Mouse (Mus musculus) ovary, postnatal 14 days (tissue): ENCODE data around the gene Iqck.

Experiments
- DNase-seq: peaks from one replicate; pipeline ENCODE4 v3.0.0; 2022; ENCODE audit warnings: low spot score

The Iqck gene

DNA sequence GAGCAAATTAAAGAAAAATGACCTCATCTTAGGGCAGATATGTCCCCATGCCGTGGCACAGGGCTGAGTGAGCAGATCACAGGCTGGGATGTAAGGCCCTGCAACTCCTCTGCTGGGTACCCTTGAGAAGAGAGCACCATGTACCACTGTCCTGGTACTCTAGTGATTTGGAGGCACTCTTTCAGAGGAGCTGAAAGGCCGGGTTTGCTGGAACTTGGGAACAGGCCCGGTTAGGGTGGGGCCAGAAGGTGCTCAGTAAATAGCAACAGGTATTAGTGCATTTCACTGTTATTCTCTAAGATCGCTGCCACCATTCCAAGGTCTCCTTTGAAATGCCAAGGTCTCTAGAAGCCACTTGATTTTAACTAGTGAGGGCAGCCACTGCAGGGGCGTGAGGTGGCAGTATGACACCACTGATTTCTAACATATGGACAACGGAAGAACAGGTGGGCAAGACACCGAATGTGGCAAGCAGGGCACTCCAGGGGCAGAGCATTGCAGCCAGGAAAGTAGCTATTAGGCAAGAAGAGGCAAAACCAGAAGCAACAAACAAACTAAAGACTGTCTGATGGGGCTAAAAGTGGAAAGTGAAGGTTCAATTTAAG, 59.1 kb downstream of the Iqck start:
- DNase-seq: no peak

DNA sequence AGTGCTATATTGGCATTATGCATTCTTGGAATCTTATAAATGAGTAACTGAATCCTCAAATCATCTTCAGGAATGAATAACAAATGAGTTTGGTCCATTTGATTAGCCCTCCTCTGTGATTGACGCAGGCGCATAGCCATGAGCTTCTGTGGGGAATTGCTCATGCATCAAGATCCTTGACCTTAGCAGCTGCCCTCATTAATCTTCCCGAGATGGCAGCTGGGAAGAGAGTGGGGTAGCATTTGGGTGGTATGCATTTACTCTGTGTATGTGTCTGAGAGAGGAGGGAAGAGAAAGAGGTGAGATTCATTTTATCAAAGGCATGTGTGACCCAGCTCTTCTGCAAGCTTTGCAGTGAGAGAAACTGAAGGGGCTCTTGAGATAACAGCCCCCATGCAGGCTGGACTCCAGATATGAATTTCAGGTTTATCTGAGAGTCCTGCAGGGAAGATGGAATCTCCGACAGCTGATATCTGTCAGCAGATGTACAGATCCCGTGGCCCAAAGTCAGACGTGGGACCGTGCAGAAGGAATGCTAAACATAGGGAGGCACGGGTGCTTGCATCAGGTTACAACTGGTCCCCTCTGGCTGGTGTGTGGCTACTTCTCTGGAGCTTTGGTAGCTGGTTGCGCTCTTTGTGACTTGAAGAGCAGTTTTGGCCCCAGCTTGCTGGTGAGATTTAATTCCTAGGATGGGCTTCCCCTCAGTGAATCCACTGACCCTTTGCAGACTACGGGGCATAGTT, 63.9 kb downstream of the Iqck start:
- DNase-seq: no peak

DNA sequence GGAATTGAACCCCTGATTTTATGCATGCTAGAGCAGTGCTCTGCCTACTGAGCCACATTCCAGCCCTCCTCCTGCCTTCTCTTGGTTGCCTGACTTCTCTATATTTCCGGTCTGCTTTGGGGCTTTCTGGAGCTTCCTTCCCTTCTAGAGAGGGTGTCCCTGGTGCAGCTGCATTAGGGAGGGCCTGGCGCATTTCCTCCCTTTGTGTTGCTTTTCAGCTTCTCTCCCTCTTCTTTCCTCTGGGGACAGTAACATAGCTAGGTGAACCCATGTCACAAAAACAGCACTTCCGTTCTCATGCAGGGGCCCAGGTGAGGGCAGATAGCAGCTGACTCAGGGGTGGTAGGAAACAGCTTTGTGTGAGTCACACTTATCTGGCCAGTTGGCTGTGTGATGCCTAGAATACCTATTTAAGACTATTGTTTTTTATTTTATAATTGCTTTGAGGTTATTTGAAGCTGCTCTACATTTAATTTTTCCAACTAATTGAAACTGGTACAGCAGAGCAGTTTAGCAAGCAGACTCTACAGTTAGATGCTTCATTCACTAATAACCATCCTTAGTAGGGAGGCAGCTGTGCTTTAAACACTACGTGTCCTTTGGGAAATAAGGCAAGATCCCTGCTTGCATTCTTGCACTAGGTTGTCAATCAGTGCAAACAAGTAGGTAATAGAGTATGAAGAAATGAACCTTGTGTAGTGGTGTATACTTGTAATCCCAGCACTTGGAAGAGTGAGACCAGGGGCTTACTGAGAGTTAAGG, 67.1 kb downstream of the Iqck start:
- DNase-seq: no peak

DNA sequence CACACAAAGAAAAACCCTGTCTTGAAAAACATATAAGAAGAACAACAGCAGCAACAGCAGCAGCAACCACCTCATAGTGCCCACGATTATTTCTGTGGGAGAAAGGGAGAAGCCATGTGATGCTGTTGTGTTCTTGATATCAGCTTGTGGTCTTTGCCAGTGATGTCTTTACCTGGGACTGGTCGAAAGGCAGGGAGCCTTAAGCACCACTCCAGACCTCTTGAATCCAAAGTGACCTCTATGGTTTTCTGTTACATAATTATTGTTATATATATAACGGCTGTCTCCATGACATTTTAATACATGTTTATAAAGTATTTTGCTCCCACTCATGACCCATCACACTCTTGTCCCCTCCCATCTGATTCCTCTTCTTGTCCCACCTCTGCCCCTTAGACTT, 70.0 kb downstream of the Iqck start:
- DNase-seq: no peak

DNA sequence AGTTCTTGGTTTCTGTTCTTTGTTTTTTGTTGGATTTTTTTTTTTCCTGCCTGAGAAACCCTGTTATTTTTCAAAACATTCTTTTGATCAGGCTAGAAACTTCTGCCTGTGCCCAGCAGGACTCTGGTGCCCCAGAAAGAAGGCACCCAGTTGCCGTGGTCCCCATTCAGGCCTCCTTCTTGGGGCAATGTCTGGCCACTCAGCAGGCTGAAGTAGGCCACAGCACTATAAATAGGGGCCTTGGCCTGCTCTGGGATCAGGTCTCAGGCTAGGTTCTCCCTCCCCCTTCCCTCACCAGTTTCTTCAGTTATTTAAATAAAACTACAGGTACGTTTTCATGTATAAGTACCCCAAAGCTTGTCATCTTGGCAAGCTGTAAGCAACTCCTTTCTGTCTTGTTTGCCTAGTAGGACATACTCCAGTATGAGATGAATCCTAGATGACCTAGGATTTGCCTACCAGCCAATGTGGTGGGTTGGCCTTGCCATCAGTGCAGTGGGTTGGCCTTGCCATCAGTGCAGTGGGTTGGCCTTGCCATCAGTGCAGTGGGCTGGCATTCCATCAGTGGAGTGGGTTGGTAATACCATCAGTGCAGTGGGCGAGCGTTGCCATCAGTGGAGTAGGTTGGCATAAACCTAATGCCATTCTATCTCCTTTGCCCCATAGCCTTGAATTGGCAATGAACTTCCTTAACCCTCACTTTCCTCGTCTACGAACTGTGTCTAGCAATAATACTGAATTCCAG, 71.1 kb downstream of the Iqck start:
- DNase-seq: no peak

DNA sequence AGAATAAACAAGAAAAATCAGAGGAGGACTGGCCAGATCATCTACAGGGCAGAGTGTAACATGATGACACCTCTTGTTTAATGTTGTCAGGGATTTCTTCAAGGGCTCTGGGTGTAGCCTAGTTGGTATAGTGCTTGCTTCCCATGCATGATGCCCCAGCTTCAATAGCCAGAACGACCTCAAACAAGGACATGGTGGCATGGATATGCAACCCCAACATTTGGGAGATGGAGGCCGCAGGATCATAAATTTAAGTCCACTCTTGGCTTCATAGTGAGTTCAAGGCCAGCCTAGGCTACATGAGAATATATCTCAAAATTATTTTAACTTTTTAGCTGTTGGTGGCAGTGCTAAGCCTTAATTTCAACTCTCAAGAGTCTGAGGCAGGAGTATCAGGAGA, 71.7 kb downstream of the Iqck start:
- DNase-seq: no peak

DNA sequence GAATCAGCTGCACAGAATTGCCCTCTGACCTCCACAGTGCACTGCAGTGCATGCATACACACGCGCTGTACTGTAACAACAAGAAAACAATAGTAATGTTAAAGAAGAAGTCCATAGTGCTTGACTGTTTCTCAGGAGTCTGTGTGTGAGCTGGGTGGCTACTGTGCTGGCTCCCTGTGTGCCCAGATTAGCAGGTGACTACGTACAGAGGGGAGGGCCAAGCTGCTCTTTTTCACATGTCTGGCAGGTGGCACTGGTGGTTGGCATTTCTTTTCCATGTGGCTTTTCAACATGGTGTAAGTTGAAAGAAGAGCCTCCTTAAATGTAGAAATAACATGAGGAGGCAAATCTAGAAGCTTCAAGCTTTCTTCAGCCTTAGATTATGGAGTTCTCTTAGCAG, 72.8 kb downstream of the Iqck start:
- DNase-seq: no peak

DNA sequence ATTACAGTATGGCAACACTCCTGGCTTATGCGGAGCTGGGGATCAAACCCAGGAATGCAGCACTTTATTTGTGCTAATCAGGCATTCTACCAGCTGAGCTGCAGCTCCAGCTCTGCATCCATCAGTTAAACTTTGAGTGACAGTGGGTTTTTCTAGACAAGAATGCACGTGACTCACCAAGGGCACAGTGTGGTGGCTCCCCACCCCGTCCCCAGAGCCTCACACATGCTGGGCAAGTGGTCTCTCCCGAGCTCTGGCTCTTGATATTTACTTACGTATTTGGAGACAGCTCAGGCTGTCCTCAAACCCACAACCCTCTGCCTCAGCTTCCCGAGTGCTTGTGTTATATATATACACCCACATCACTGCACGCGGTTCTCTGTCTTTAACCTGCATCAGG, 73.4 kb downstream of the Iqck start:
- no peak for DNase-seq

DNA sequence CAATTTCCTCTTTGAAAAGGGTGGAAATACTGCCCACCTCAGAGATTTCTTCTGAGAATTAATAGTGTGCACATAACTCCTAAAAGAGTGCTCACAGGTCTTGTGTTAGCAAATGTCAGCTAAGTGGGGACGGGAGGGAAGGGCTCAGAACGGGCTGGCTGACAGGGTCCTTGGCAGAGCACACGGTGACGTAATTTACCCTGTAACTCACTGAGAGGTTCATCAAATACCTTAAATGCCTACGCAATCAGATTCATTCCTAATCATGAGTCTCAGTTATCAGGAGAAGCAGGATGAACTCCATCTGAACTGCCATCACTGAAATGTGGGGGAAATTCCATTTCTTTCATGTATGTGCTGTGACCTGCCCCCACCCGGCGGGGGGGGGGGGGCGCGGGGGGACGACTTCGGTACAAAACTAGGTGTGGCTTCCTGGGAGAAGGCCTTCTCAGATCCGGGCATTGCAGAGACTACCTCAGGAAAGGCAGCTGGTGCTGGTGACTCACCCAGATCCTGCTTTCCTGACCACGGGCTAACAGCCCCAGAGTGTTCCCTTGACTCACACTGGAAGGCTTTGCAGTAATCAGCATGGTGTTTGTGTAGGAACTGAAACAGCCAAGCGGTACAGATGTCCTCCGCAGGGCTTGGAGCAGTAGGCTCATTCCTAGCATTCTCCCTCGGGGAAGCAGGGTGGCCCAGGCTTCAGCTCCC, 74.2 kb downstream of the Iqck start:
- no peak for DNase-seq

DNA sequence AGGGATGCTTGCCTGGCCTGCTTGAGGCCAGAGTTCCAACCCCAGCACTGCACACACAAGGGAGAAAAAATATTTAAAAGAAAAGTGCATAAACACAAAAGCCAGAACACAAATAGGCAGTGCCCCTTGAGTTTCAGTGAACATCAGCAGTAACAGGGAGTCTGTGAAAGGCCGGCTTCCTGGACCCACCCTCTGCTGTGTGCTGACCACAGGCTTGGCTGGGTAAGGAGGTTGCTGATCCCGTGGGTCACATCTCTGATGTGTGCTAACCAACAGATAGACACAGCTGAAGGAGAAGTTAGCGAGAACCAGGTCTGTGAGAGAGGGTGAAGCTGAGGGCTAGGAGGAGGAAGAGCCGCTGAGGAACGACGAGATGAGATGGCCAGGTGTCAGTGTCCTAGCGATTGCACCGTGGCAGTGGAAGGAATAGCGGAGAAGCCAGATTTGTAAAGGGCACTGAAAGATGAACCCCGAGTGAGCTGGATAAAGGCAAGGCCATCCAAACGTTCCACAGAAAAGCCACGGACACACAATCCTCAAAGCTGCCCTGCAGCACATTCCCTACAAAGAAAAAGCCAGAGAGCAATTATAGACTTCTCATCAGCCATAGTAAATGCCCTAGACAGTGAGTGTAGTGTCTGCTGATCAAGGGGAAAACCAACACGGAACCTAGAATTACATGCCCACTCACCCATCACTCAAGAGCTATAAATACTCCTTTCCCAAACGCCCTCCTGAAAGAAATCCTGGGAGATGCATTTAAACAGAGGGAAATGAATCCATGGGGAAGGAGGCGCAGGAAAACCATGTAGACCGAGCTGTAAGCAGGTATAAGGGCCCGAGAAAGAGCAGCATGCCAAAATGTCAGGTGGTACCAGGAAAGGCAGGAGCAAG, 76.2 kb downstream of the Iqck start:
- no peak for DNase-seq

DNA sequence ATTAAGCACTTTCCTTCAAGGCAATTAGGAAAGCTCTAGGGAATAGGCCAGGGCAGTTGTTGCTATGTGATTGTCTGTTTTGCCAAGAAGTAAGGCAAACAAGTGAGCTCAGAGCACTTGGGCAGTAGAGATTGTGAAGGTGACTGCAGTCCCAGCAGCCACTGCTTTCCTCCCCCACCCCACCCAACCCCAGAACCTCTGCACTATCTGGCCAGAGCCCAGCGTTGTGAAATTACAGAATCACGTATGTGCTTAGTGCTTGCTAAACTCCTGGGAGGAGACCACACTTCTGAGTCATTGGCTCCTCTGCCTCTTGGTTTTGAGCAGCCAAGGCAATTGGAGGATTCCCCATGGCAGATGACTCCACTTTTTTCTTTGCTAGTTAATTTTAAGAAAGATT, 79.8 kb downstream of the Iqck start:
- DNase-seq: no peak

DNA sequence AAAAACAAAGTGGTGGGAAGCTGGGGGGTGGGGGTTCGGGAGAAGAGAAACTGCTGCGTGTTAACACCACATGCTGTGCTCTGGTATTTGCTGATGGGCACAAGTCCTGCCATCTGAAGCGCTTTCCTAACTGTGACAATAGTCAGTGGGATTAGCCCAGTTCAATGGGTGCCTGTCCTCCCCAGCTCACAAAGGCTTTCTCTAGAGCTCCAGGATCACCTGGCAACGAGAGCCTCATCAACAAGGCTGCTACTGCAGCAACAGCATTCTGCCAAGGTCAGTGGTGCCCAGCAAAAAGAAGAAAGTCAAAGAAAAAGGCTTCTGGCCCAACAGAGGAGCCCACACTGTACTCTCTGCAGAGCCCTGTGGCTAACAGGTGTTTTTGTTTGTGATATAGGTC, 81.3 kb downstream of the Iqck start:
- no peak for DNase-seq

DNA sequence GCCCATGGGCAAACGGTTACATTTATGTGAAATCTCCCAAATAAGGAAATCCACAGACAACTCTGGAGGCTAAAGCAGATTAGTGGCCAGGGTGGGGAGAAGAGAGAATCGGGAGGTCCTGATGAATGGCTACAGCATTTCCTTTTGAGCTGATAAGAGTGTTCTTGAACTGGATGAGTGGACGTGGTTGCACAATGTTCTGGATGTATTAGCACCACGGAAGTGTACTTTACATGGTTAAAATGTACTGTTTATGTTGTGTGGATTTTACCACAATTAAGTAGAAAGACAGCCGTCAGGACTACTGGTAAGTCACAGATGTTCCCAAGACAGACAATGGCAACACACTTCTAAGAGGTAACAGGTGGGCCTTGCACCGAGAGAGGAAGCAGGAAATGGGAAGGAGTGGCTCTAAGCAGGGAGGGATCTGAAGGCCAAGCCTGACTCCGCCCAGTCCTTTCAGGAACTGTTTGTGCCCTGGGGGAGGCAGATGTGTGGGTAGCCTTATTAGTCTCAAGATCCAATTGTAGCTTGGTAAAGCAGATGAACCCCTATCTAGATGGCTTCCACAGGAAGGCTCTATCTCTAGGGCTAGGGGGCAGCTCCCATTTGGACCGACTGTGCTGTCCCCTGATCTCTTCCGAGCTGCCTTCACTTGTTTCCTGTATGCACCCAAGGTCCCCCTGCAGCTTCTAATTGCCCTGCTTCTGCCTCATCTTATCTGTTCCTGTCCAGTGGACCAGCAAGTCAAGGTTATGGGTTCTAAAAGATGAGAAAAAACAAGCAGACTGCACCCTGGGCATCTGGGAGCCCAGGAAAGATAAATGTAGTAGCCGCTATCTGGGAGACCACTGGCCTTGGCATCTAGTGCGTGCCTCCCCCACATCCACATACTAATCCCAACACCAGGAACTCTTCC, 82.2 kb downstream of the Iqck start:
- DNase-seq: no peak

DNA sequence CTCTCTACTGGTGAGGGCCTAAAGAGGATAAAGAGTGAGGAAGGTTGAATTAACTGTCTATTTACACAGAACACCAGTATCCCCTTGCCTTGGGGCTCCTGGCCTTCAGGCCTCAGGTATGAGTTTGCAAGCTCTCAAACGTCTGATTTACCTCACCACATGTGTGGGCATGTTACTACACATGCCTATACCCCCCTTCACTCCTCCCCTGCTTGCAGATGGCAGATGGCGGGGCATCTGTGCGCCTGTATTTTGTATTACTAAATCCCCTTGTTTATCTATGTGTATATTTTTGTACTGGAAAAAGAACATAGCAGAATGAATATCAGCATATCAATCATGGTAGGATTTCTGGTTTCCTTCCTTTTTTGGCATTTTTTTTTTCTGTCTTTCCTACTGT, 86.7 kb downstream of the Iqck start:
- no peak for DNase-seq

DNA sequence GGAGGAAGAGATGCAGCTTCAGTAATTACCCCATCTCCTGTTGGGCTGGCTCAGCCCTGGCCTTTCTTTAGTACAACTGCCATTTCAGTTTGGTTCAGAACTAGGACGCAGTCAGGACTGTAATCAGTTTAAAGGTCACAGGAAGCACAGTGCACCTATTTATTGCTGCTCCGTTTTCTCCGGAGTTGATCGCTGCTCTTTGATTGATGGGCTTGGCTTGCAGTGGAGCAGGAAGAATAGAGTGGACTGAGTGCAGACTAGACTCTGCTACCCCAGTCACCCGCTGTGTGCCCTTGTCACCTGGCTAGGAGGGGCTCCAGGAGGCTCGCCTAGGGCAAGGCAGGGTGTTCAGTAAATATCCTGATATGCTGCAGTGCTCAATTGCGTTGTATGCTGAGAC, 87.6 kb downstream of the Iqck start:
- DNase-seq: no peak

DNA sequence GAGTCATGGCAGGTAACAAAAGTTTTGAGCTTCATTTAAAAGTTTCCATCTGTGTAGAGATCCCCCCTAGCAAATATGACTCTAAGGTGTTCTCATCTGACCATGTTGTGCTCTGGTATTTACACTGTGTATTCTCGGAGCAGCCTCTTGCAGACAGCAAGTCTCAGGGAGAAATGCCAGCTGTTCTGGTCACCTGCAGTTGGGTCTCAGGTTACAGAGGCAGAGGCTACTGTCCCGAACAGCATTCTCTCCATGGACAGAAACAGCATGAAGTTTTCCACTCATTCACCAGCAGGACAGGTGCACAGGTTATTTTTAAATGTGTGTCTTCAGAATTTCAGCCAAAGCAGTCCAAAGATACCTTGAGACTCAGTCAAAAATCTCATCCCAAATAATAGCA, 89.3 kb downstream of the Iqck start:
- no peak for DNase-seq

DNA sequence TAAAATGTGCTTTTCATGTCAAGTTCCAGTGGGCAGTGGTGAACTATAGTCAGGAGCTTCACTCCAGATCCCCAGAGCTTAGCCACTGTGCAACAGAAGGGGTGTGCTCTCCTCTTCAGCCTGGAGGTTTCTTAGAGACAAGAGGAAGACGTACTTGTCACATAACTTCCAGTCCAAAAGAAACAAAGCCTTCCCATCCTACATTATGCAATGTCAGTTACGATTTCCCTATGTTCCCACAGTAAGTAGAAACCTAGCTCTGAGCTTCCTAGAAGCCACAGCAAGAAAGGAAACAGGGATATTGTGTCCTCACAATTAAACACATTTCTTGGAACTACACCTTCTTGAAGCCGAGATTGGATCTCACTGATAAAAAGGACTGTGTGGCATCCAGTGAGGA, 91.7 kb downstream of the Iqck start:
- no peak for DNase-seq

DNA sequence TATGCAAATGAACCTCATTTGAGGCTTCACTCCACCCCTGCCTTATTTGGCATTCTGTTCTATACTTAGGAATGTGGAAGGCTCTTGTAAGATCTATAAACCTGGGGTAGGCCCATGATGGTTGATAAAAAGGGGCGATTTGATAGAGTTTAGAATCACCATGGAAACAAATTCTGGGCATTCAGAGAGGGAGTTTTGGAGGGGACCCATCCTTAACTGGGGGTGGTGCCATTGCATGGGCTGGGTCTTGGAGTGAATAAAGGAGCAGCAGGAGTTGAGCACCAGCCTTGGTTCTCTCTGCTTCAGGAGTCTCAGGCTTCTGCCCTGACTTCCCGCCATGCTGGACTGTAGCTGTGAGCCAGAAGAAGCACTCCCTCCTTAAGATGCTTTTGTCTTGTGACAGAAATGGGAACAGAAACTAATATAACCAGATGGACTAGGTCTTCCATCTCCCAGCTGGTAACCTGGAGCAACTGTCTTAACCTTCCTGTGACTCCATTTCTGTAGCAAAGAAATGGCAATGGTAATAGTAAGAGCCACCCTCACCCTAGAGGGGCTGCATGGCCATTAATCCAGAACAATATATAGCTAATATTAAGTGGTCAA, 93.2 kb downstream of the Iqck start:
- no peak for DNase-seq

DNA sequence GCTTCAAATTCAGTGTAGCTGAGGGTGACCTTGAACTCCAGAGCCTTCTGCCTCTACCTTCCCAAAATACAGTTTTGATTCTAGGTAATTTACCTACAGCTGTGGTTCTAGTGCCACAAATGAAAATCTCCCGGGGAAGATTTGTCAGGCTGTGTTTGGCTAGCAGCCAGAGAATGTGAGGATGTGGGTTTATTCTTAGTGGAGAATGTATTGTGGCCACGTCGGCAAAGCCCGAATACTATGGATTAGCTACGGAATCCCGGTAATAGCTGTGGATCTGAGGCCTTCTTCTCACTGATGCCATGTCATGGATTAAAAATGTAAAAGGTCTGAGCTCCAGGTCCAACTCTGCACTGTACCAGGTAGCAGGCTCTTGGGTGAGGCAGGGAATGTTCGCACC, 94.2 kb downstream of the Iqck start:
- DNase-seq: no peak
